Mouse (Mus musculus): Measurements from ENCODE around the gene Acadl. TPM values are rescaled to one million over a fixed set of nuclear protein-coding genes. Genes with fewer than 3 reads are reported as not detected.

The Acadl gene
- 14.3 and 19.7 TPM in 2 replicates for polyA plus RNA-seq (2012; rRNA removed)

GRCm38 (mm10) chr1:66862712-66863511, at the start of gene Acadl:
TSS of gene Acadl (minus strand) at chr1:66863277.

GRCm38 (mm10) chr1:66817453-66817839, 45.6 kb downstream of the Acadl start, which contains the start of gene Kansl1l:
TSS of gene Kansl1l (minus strand) at chr1:66817562.

Other genes with a start within 250 kb of the Acadl start
- 26.5 and 29.6 TPM in 2 replicates for gene Rpe, start 162.4 kb downstream of the Acadl start, polyA plus RNA-seq (2012; rRNA removed)
- 14.2 and 14.5 TPM in 2 replicates for gene Kansl1l, start 45.7 kb downstream of the Acadl start, polyA plus RNA-seq (2012; rRNA removed)
- 0.54 and 40.3 TPM in 2 replicates for gene Myl1, start 82.1 kb upstream of the Acadl start, polyA plus RNA-seq (2012; rRNA removed)
- gene Lancl1, start 175.6 kb upstream of the Acadl start, polyA plus RNA-seq (2012; rRNA removed), result 163 and 175 TPM in 2 replicates

All from central nervous system, embryonic 14 days (tissue).